Mouse (Mus musculus) CD8-positive naive resting alpha-beta T cell, adult 2 months (primary cell): ENCODE measurements around the gene Il13.
A peak's percentile ranks its signal among the peaks of the same experiment; 100 is the strongest.

Source experiments
- DNase-seq, 2 experiments: peaks; one replicate each; pipeline ENCODE4 v3.0.0; 2022; ENCODE audit warnings: low read depth in 2 of 2, low spot score in 2 of 2

Gene Il13

GRCm38 (mm10) chr11:53632122-53632733 lies 2.3 kb downstream of the Il13 start:
- no peak for DNase-seq

- DNase-seq: peak; percentile 58 to 74
Observed at GRCm38 (mm10) chr11:53627859-53628258, 6.6 kb downstream of the Il13 start.

- DNase-seq: no peak
Observed at GRCm38 (mm10) chr11:53626802-53627373, 7.6 kb downstream of the Il13 start.

DNA sequence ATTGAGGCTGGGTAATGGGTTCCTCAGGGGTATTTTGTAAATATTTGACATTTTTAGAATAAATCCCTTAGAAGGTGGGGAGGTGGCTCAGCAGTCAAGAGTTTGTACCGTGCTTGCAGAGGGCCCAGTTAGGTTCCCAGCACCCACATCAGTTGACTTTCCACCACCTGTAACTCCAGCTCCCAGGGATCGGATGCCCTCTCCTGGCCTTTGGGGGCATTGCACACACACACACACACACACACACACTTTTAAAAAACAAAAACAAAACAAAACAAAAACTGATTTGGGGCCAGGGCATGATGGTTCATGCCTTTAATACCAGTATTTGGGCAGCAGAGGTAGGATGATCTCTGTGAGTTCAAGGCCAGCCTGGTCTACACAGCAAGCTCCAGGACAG lies 10.4 kb downstream of the Il13 start:
- no peak for DNase-seq

GRCm38 (mm10) chr11:53623573-53623972 lies 10.9 kb downstream of the Il13 start:
- no peak for DNase-seq

DNA sequence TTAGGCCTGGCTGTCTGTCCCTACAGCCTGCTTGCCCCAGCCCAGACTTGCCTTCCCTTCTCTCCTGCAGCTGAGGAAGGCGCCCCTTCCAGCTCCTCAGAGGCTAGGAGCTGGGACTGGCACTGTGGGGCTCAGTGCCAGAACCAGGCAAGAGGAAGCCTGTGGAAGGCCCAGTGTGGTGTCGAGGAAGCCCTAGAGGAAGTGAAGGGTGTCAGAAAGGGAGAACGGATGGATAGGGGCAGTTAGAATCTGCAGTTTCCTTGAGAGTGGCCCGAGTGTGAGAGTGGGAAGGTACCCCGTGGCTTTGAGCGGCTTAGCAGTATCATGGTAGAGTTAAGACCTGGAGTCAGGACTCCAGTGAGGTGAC lies 12.1 kb downstream of the Il13 start:
- DNase-seq: no peak

DNA sequence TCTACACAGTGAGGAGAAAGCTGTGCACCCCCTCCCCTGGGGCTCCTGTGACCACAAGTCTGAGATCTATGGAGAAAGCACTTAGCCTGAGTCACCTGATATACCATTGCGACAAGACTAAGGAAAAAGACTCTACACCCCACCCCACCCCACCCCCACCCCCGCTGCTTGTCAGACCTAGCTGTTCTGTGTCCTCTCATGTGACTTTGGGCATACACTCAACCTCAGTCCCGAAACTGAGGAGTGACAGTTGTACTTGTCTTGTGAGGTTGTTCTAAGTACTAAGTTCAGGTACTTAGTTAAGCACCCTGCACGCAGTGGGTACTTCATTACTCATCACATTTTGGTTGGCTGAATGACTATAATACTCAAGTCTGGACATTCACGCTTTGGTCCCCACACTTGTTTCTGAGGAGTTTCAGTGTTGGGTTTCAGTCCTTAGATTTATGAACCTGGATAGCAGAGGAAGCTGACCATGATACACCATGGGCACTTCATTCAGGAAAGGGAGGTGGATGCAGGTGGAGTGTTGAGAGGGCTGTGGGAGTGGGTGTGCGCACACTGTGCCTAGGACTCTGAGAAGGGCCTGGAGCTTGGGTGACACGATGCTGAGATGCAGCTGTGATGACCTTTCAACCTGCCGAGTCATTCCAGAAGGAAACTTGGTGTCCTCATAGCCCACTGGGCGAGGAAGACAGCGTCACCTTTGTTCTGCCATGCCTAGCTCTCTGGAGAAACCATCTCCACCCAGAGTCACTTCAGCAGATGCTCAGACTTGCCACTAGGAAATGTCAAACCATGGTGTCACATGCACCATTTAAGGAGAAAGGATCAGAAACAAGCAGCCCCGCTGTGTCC lies 12.7 kb downstream of the Il13 start:
- no peak for DNase-seq

GRCm38 (mm10) chr11:53620094-53620493 lies 14.4 kb downstream of the Il13 start:
- no peak for DNase-seq

- DNase-seq: no peak
Observed at GRCm38 (mm10) chr11:53619428-53619827, 15.1 kb downstream of the Il13 start.

GRCm38 (mm10) chr11:53618619-53619198 lies 15.8 kb downstream of the Il13 start, which contains the start of gene Il4:
Gene Il4 (minus strand): TSS chr11:53618669.
- DNase-seq: no peak

GRCm38 (mm10) chr11:53617562-53618109 lies 16.9 kb downstream of the Il13 start:
- DNase-seq: no peak

DNA sequence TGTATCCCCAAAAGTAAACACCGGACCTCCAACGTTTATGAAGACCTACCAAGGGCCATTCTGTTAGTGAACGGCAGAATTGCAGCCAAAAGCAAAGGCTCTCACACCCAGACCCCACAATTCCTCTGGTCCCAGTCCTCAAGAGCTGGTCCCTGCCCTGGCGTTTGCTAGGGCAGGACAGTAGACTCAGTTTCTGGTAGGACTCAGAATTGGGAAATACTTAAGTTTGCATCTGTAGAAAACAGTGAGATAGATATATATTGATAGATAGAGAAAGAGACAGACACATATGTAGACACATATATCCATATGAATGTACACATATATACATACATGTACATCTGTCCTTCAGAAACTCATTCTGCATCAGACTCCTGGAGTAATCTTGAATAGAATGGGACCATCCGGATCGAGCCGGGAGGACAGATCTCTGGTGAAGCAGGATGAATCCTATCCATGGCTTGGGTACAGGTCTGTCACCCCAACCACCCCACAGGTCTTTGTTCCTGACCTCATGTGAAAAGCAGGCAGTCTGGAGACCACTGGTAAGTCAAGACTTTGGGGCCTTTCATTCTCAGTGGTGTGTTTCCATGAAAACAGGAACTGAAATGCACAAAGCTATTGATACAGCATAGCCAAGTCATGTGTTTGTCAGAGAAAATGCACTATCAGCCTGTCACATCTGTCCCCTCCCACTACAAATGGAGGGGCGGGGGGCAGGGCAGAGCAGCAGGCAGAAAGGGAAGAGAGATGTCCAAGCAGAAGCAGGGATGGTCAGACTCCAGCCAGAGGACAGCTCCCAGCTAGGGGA lies 17.5 kb downstream of the Il13 start:
- no peak for DNase-seq

GRCm38 (mm10) chr11:53615575-53615974 lies 18.9 kb downstream of the Il13 start:
- no peak for DNase-seq

DNA sequence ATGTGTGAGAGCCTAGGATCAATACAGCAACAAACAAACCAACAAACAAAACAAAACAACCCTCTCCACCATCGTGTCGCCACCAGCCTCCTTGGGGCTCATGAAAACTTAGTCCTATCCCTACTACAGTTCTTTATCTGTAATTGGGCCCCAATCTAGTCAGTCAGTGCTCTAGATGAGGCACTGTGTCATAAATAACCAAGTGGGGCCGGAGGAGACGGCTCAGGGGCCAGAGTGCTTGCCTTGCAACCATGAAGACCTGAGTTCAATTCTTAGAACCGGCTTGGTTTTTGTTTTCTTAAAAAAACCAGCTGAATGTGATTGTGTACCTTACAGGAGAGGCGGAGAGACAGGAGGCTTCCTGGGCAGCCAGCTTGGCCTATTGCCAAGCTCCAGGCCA lies 19.3 kb downstream of the Il13 start:
- DNase-seq: no peak

DNA sequence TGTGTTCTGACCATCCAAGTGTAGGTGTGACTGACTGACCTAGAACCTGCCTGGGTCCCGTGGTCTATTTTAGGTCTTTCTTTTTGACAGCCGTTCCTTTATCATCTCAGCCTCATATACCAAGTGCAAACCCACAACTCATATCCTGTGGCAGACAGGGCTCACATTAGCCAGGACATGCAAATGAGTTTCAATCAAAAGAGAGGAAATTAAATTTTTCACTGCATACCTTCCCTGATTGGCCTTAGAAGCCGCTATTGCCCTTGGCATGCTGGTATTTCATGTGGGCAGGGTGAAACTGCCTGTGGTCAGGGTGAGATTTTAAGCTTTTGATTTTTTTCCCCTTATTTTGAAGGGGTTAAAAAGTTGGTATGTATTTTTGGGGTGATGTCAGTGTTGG lies 24.8 kb downstream of the Il13 start:
- DNase-seq: no peak

GRCm38 (mm10) chr11:53609231-53609630 lies 25.3 kb downstream of the Il13 start:
- no peak for DNase-seq

DNA sequence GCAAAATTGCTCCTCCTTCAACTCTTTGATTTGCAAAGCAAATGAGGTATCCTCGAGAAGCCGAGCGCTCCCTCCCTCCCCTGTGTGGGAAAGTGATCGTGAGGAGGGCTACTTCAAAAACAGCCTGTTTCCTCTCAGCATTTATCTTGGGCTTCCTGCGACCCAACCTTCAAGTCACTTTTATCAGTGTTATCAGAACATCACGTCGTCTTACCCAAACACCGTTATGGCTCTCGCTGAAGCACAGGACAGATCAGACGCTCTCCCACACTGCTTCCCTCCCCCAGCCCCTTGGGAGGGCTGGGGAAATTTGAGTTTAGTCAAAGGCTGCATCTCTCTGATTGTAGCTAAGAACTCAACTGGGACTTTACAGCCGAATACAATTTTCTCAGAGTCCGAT lies 28.9 kb downstream of the Il13 start:
- DNase-seq: no peak

- no peak for DNase-seq
Observed at GRCm38 (mm10) chr11:53604983-53605382, 29.5 kb downstream of the Il13 start.

GRCm38 (mm10) chr11:53591116-53591515 lies 43.4 kb downstream of the Il13 start:
- no peak for DNase-seq

DNA sequence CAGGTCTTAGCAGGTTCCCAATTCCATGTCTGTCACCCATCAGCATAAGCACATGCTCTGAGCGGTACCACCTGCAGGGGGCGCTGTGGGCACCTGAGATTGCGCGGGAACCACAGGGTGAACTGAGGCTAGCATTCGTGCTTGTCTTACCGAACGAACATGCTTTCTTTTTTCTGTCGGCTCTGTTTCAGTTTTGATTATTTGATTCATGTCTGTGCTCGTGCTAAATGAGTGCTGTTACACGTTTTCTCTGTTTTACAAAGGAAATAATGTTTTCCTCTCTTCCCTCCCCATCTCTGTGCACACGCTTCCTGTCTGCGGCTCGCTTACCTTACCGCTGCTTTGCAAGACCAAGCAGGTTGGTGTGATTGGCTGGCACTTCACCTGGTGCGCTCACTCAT lies 44.1 kb downstream of the Il13 start:
- peak; percentile 71 to 79 for DNase-seq

DNA sequence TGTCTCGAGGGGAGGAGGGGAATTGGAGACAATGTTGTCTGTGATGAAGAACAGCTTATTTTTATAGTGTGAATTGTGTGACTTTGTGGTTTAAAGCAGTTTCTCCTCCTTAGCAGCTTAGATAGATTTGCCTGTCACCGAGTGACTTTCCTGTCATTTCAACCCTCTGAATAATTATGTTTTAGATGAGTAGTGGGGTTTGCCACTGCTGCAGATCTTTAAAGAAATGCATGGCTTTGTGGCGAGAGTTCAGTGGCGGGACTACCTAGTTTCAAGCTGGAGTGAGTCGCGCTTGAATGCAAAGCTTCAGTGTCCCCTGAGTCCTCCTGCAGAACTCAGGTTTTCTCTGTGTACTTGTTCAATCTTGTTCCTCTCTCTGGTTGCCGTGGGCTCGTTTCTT lies 46.2 kb downstream of the Il13 start:
- DNase-seq: no peak
